Mouse (Mus musculus): ENCODE measurements around the gene Tamm41. TPM values are rescaled to one million over a fixed set of nuclear protein-coding genes. Genes with fewer than 3 reads are reported as not detected.

Gene Tamm41
- total RNA-seq (2021): 10 to 100 TPM; 22.7 to 23.5 TPM
- long read RNA-seq, transcript Tamm41-201 (8 exons, 1,168 nt): major isoform, 15 of 17 reads
- long read RNA-seq, partial matches to known transcripts: 0 of 17 reads
- long read RNA-seq, other reads (novel, unspliced or antisense): 2 of 17 reads

DNA sequence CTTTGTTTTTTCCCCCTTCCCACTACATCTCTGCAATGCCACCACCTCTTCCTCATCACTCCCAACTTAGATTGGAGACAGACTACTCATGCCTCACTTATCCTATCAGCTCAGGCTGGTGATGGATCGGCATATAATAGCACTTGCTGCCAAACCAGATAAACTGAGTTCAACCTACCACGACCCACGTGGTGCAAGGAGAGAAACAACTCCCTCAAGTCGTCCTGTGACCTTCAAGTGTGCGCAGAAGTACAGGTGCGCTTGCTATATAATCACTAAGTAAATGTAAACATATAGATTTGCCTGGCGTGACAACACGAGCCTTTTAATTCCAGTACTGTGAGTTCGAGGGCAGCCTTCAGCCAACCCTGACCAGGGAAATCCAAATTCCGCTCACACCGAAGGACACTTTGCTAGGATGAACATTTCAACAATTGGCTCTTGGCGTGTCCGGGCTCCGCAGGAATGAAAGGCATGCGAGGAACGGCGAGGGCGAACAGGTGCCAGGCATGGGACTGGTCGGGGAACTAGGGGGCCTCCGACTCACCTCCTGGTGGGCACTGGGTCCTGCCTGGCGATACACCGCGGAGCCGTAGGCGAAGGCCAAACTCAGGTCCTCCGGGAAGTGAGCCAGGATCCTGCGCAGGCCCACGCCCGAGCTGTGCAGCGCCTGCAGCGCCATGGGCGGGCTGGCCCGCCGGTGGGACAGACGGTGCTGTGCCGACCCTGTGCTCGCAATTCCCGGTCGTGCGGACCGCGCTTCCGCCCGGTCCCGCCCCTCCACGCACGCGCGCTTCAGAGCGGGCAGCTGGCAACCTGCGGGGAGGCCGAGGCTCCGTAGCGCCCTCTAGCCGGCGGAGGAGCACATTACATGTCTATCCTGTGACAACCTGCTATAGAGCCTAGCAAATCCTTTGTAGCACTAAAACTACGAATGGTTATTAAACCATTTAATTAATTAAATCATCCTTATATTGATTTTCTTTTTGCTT, at the start of gene Tamm41:
TSS of gene Tamm41 (minus strand) at position 774 of the 992 bp plus-strand sequence.
- peak; percentile 92 to 94 for DNase-seq (ENCODE audit: low spot score in 2 of 2)

DNA sequence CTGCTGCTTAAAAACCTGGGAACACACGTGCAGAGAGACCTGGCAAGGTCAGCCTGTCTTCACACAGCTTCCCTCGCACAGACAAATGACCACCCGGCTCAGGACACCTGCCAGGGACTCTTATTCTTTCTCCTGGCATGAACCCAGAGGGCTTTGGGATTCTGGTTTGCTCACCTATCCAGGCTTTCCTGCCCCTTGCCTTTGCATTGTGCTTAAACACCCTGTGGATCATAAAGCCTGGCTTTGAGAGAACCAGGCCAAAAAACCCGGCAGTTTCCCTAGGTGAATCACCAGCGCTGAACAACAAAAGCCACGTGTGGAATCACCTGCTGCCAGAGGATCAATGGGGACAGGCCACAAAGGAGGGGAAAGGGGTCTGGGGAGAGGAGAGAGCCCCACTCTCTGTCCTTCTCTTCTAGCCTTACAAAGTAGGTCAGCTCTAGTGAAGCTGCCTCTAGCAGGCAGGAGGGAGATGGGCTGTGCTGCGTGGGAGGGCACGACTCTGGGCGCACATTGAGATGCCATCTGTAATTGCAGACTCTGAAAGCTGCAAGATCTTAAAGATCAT, 47.7 kb upstream of the Tamm41 start:
- peak; percentile 40 to 55 for DNase-seq (ENCODE audit: low spot score in 2 of 2)

DNA sequence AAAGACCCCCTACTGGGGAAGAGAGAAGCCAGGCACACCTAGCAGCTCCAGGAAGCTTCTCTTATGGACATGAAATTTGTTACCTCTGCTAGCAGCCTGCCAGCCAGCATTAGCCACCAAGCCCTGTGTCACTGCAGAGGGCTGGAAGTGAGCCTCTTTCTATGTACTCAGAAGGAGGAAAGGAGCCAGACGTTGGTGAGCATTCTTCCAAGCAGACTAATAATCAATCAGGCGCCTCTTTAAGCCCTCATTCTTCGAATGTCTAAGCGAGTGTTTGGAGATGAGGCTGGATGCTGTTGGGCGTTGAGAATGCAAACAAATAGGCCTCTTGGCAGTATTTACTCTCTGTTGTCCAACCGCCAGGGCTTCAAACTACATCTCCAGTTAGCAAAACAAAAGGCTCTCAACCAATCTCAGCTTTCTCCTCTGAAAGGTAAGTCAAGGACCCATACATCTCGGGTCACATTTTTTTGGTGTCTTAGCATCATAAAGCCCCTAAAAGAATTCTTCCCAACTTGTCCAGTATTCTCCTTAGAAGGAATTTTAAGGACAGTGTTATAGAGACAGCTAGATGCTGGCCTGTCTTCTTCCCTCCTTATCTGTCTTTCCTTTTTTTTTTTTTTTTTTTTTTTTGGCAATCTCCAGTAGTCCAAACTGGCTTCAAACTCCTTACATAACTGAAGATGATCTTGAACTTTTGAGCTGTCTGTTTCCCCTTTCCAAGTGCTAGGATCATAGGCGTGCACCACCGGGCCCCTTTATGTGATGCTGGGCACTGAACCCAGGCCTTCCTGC, 39.3 kb upstream of the Tamm41 start:
- no peak for DNase-seq (ENCODE audit: low spot score in 2 of 2)

DNA sequence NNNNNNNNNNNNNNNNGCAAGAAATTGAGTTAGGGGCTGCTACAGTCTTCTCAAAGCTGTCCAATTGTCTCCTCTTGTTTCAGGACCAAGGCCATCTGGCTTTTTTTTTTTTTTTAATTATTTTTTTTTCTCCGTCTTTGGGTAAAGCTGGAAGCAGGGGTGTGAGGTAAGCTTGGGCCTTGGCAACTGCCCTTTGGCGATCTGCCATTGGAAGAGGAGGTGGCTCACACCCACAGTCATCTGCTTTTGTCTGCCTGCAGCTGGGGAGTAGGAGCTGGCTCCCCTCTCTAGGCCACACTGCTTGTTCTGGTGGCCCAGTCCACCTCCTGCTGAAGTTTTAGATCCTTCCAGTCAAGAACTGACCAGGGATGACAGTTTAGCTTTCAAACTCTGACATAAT, 34.3 kb upstream of the Tamm41 start:
- peak; percentile 46 to 49 for DNase-seq (ENCODE audit: low spot score in 2 of 2)

DNA sequence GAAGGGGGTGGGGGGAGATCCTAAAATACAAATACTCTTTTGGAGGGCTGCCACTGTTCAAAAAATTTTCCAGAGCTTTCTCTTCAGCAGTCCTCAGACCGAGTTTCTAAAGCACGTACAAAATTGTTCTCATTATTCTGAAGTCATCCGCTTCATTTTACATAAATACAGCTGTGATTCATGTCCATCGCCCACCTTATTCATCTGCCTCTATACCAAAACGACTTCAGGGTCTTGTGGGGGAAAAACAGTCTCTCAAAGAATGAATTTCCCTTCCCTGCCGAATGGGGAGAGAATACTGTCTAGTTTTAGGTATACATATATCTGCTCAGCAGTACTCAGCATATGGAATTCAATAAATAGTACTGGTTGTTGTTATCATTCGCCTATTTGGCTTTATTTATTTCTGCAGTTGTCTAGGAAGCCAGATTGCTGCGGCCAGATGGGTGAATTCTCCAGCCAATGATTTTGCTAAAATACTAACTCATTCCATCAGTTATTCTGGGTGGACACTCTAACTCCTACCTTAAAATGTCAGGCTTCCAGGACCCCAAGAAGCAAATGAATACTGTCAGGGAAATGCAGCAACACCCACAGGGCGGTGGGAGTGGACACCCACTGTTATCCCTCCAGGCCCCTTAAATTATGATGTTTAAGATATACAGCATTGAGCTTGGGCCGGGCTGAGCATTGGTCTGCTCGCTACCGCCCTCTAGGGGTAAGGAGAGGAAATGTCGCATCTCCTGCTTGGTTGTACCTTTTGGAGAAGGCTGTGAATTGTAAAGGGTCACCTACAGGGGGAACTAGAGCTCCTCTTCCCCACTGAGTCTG, 27.9 kb upstream of the Tamm41 start:
- DNase-seq (ENCODE audit: low spot score in 2 of 2): peak; percentile 55 to 69

DNA sequence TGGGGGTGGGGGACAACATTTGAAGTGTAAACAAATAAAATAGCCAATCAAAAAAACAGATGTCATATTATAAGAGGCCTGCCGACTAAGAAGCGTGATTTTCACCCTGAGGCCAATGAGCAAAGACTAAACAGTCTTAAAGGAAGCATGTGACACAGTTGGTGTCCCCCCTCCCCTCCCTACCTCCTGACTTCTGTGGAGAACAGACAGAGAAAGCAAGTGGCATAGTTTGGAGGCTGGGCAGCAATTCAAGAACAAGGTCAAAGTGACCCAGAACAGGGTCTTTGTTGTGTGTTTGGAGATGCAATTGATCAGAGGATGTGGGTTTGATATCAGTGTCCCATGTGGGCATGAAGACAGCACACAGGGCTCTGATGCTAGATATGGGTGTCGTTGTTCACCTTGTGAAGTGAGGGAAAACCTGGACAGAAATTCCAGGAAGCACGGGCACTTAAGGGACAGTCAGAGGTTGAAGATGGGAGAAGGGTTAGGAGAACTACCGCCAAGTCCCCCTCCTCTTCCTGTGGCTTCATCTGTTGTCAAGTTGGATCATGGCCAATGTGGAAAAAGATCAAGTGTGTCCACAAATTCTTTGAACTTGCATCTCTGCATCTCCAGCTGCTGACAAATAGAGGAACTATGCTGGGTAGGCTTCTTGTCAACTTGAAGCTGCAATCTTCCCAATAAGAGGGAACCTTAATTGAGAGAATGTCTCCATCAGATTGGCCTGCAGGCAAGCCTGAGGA, 25.1 kb upstream of the Tamm41 start:
- DNase-seq (ENCODE audit: low spot score in 2 of 2): no peak

DNA sequence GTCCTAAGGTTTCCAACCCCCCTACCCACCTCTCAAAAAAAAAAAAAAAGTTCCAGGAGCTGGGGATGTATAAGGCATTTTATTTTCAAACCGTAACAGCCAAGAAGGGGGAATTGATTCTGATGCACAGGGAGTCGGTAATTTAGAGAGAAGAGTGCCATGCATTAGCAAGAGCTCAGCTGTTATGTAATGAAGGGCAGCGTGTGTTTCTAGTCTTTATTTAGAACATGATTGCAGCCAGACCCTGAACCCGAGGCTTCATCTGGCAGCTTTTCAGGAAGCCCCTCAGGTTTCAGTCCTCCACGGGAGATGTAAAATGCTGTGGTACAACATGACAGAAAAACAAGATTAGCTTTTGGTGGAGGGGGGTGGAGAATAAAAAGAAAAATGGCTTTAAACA, 21.6 kb upstream of the Tamm41 start:
- no peak for DNase-seq (ENCODE audit: low spot score in 2 of 2)

DNA sequence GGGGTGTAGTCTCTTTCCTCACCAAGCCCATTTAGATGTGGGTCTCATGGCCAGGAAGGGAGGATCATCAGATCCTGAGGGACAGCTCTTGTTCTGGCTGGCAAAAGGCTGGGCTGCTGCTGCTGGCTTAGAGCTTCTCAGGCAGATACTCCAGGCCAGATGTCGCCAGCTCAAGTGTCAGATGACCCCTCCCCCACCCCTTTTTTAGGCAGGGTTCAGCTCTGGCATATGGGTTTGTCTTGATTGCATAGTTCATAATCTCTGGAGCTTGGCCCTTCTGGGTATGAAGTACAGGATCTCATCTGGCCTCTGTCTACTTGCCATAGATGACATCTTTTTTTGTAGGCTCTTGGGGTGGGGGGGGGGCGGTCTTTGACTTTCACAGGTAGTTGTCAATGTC, 19.0 kb upstream of the Tamm41 start:
- no peak for DNase-seq (ENCODE audit: low spot score in 2 of 2)

DNA sequence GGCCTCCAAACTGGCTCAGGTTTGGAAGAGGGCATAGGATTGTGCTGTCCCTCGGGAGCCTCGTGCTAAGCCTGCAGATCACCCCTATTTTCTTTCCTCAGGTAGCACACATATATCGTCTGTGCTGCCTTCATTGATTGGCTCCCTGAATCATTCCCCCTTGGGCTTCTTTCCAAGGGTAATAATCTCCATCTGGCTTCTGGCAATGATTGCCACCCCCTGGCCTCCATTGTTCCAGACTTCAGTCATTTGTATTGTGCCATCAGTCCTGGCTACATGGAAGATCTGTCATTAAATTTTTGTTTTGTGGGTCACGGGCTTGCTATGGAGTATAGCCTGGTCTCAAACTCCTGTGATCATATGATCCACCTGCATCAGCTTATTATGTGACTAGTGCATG, 17.8 kb upstream of the Tamm41 start:
- DNase-seq (ENCODE audit: low spot score in 2 of 2): no peak

DNA sequence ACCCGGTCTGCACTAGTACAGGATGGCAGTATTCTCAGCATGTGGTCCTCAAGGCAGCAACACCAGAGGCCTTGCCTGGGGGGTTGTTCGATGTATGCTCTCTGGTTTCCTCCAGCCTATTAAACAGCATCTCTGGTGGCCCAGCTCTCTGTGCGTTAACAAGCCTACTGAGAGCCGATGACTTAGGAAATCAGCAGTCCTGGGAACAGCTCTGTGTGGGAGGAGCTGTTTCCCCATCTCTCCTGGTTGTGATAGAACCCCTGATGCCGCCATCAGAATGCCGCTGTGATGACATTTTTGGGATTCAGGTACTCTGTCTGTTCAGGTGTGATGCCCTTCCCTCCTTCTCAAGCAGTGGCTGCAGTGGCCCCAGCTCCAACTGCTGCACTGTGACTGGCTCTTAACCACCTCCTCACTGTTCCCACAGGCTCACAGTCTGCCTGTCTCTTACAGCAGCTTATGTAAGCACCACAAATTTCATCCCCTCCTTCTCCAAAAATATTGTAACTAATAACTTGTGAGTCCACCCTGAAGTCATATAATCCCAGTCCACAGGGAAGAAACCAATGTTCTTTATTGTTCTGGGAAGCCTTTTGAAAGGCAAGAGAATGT, 14.0 kb upstream of the Tamm41 start:
- no peak for DNase-seq (ENCODE audit: low spot score in 2 of 2)

DNA sequence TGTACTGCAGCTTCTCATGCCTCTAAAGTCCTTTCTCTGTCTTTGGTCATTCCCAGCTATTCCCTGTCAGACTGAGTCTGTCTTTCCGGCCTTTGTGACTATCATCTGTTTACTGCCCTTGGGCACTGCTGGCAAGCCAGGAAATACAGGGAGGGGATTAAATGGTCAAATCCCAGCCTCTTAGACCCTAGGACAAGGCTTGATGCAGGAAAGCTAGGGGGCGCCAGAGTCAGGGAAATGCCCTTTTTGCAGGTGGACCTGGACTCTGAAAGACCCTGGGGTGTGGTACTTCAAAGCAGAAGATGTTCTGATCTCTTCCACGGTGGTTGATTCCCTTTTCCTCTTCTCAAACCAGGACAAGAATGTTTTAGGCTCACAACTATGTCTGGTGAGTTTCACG, 11.3 kb upstream of the Tamm41 start:
- peak; percentile 71 to 79 for DNase-seq (ENCODE audit: low spot score in 2 of 2)

DNA sequence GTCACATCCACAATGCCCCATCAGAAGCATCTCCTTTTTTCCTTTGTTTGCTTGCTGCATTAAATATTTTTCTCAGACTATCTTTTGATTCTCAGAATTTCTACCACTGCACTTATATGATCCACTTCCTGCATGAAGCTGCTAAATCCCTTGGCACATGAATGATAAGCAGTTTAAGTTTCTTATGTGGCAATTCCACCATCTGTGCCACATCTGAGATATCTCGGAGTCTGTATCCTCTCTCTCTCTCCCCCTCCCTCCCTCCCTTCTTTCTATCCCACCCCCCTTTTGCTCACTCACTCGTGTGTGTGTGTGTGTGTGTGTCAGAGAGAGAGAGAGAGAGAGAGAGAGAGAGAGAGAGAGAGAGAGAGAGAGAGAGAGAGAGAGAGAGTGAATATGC, 10.1 kb upstream of the Tamm41 start:
- no peak for DNase-seq (ENCODE audit: low spot score in 2 of 2)

DNA sequence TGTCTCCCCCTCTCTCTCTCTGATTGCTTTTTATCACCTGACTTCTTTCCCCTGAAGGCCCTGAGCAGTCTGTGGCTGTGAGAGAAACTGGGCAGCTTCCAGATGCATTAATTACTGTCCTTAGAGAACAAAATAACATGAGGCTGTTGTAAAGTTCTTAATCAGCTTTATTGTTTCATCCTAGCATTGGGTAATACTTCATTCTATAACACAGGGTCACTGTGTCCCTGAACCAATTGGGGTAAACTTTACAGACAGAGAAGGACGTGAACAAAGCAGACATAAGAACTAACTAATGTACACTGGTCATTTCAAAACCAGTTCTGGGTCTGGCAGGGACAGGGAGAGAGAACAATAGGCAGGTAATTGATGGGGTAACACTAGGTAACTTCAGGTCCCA, 8.4 kb upstream of the Tamm41 start:
- DNase-seq (ENCODE audit: low spot score in 2 of 2): no peak

DNA sequence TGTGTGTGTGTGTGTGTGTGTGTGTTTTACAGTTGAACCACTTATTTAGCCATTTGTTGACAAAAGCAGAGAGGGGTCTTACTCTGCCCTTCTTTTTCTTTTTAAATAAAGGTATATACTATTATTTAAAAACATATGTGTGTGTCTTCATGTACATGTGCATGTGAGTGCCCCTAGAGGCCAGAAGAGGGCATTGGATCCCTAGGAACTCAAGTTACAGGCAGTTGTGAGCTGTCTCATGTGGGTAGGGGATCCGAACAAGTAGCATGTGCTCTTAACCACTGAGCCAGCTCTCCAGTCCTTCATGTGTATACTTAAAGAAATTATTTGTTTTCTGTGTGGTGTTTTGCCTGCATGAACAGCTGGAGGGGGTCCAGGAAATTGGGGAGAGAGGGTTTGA, 7.0 kb upstream of the Tamm41 start:
- DNase-seq (ENCODE audit: low spot score in 2 of 2): no peak

DNA sequence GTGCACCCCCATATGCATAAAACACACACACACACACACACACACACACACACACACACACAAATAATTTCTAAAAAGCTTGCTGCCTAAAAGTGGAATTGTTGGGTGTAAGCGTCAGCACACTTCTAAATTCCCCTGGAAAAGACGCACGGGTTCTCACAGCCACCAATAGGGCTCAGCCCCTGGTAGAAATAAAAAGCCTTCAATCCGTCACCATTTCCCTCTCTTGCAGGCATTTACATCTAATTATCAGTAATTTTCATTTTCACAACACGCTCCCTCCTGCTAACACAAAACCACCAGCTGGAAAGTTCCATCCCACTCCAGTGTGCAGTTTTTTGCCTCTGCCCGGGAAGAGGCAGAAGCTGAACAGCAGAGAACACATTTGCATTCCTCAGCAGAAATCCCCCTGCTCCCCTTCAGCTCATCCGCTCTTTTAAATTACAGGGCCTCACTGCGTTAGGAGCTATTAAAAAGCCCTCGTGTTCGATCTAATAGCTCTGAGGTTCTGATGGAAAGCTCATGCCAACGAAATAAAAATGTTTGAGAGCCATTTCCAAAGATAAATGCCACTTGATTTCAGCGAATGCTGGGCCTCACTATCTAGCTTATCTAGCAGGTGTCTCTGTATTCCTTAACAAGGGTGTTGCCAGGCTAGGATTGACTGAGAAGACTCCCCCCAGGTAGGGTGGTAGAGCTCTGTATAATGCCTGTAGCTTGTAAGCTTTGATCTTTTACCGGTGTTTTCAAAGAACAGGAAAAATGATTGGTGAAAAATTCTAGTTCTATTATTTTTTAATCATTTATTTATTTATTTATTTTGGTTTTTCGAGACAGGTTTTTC, 6.2 kb upstream of the Tamm41 start:
- peak in 1 of 2 experiments; percentile 38 for DNase-seq (ENCODE audit: low spot score in 2 of 2)

DNA sequence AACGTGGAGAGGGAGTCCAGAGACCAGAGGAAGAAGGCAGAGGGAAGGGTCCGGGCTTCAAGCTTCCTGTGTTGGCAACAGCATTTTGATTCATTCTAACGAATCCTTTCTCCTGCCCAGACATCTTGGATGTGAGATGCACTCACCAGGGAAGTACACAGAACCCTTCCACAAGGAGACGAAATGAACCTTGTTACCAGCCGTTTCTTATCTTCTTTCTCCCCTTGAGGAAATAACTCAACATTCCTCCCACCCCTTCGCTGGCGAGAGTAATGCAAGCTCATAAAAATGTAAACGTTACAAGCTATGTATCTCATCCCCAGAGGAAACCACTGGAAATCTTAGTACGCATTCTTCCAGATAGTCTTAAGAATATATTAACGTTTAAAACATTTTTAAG, 4.9 kb upstream of the Tamm41 start:
- no peak for DNase-seq (ENCODE audit: low spot score in 2 of 2)

DNA sequence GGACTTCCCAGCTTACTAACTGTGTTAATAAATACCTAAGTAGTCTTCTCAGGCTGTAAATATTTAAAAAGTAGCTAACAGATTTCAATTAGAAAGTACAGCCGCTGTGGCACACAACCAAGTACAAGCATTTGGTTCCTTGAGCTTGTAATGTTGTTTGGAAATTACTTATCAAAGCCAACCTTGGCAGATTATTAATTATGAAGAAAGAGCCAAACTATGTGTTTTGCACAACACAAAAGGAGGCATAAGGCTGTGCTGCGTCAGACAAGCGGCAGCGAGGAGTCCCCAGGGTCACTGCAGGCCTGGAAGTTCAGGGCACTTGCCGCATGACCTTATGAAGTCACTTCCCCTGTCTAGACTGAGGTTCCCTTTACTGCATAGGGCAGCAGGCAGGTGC, 4.2 kb downstream of the Tamm41 start:
- no peak for DNase-seq (ENCODE audit: low spot score in 2 of 2)

DNA sequence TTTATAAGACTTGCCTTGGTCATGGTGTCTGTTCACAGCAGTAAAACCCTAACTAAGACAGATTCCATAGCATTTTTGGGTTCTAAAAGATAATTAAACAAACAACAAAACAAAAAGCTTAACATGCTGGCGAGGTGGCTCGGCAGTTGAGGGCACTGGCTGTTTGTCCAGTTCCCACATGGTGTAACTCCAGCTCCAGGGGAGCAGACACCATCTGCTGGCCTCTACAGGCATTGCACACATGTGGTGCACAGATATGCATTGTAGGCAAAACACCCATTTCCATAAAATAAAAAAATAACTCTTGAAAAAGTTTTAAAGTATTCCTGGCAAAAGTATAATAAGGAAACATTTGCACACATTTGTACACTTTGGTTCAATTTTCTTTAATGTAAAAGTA, 7.6 kb downstream of the Tamm41 start:
- no peak for DNase-seq (ENCODE audit: low spot score in 2 of 2)

DNA sequence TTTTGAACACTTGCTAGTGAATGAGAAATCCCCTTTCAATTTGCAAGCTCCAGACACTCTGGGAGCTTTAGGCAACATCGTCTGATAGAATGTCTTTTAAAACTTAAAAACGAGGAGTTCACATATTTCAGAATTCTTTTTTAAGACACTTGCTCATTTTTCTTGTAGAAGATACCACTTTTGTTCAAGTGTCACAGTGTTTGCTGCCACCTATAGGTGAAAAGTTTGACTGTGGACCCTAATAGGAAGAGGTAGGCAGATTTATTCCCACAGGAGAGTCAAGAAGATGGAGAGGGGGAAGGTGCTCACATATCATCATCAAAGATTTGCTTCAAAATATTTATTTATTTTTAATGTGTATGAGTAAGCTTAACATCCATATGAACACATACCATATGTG, 8.4 kb downstream of the Tamm41 start:
- peak in 1 of 2 experiments; percentile 36 for DNase-seq (ENCODE audit: low spot score in 2 of 2)

Measured in layer of hippocampus, postnatal 10 days (tissue).